Mouse (Mus musculus): ENCODE results near the gene Ntsr2.

Gene Ntsr2

GRCm38 (mm10) chr12:16653332-16654093 lies at the start of gene Ntsr2:
Gene Ntsr2, plus strand, starts transcription at chr12:16653382.
- DNase-seq (ENCODE audit: low spot score in 2 of 2): peak; percentile 42 to 76

GRCm38 (mm10) chr12:16605624-16606023 lies 47.6 kb upstream of the Ntsr2 start:
- DNase-seq (ENCODE audit: low spot score in 2 of 2): no peak

- DNase-seq (ENCODE audit: low spot score in 2 of 2): no peak
These were observed 42.2 kb upstream of the Ntsr2 start, which contains the start of gene Lpin1 for GRCm38 (mm10) chr12:16610936-16611335. Gene Lpin1, minus strand, starts transcription at chr12:16610966.

- DNase-seq (ENCODE audit: low spot score in 2 of 2): no peak
These were observed 38.6 kb upstream of the Ntsr2 start for GRCm38 (mm10) chr12:16614556-16614955.

- DNase-seq (ENCODE audit: low spot score in 2 of 2): no peak
These were observed 37.4 kb upstream of the Ntsr2 start for GRCm38 (mm10) chr12:16615738-16616137.

- no peak for DNase-seq (ENCODE audit: low spot score in 2 of 2)
These were observed 34.5 kb upstream of the Ntsr2 start for GRCm38 (mm10) chr12:16618512-16619274.

- no peak for DNase-seq (ENCODE audit: low spot score in 2 of 2)
These were observed 33.7 kb upstream of the Ntsr2 start for GRCm38 (mm10) chr12:16619453-16619852.

GRCm38 (mm10) chr12:16620230-16620629 lies 33.0 kb upstream of the Ntsr2 start:
- DNase-seq (ENCODE audit: low spot score in 2 of 2): no peak

GRCm38 (mm10) chr12:16630152-16630865 lies 22.9 kb upstream of the Ntsr2 start:
- DNase-seq (ENCODE audit: low spot score in 2 of 2): no peak

GRCm38 (mm10) chr12:16630866-16631185 lies 22.4 kb upstream of the Ntsr2 start:
- DNase-seq (ENCODE audit: low spot score in 2 of 2): no peak

GRCm38 (mm10) chr12:16631423-16631822 lies 21.8 kb upstream of the Ntsr2 start:
- no peak for DNase-seq (ENCODE audit: low spot score in 2 of 2)

GRCm38 (mm10) chr12:16633235-16633634 lies 19.9 kb upstream of the Ntsr2 start:
- no peak for DNase-seq (ENCODE audit: low spot score in 2 of 2)

- DNase-seq (ENCODE audit: low spot score in 2 of 2): peak; percentile 31 to 73
These were observed 18.9 kb upstream of the Ntsr2 start for GRCm38 (mm10) chr12:16634075-16634813.

GRCm38 (mm10) chr12:16635816-16636215 lies 17.4 kb upstream of the Ntsr2 start:
- DNase-seq (ENCODE audit: low spot score in 2 of 2): no peak

GRCm38 (mm10) chr12:16639078-16639771 lies 14.0 kb upstream of the Ntsr2 start:
- no peak for DNase-seq (ENCODE audit: low spot score in 2 of 2)

GRCm38 (mm10) chr12:16640075-16640474 lies 13.1 kb upstream of the Ntsr2 start:
- no peak for DNase-seq (ENCODE audit: low spot score in 2 of 2)

- no peak for DNase-seq (ENCODE audit: low spot score in 2 of 2)
These were observed 11.2 kb upstream of the Ntsr2 start for GRCm38 (mm10) chr12:16642000-16642399.

GRCm38 (mm10) chr12:16643508-16644345 lies 9.5 kb upstream of the Ntsr2 start:
- no peak for DNase-seq (ENCODE audit: low spot score in 2 of 2)

- no peak for DNase-seq (ENCODE audit: low spot score in 2 of 2)
These were observed 8.5 kb upstream of the Ntsr2 start for GRCm38 (mm10) chr12:16644698-16645097.

- DNase-seq (ENCODE audit: low spot score in 2 of 2): no peak
These were observed 6.3 kb upstream of the Ntsr2 start for GRCm38 (mm10) chr12:16646780-16647409.

All from spleen, postnatal 4 days (tissue).